Mouse (Mus musculus): ENCODE measurements around the gene 1700123L14Rik.
"Not testable (repeated sequence)": the region's sequence is repeated elsewhere in the genome, so short reads cannot be mapped to it uniquely, and the experiment has no call there.

Gene 1700123L14Rik

DNA sequence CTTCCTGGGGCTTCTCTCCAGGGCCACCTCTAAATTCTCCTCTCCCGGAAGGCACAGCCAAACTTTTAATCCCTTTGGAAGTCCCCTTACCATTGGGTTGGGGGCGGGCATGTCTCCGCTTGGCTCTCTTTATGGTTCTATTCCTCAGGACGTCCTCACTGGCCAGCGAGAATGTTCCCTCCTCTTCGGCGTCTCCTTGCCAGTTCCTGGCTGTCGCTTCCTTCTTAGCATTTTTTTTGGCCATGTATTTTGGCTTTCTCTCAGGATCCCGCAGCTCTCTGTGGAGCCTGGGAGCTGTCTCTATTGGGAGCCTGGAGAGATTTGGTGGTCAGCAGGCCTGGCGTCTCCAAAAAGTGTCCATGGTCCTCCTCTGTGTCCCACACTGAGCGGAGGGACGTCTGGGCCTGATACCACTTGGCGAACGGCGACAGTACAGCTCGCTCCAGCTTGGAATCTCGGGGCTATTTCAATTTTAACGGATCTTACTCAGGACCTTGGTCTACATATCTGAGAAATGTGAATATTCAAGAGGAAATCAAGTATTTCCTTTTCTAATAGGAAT is at the start of gene 1700123L14Rik:
1700123L14Rik (minus strand) TSS at position 426 of the 562 bp plus-strand sequence.
- in situ Hi-C loops (cut with MseI, MboI), result no loop called here

DNA sequence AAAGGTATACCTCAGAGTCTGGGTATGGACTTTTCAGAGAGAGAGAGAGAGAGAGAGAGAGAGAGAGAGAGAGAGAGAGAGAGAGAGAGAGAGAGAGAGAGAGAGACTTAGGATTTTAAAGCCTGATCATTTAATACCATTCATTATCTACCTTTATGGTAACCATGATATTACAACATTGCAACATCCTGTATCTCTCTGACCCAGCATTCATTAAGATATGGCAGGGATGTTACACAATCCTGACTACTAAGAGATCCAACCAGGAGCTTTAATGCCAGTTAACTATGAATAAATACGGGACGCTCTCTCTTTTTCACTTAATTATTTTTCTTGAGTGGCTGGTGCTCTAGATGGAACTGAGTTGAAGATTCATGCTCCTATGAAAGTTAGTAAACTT is 39.4 kb upstream of the 1700123L14Rik start:
- in situ Hi-C loops (cut with MseI, MboI), result no loop called here

DNA sequence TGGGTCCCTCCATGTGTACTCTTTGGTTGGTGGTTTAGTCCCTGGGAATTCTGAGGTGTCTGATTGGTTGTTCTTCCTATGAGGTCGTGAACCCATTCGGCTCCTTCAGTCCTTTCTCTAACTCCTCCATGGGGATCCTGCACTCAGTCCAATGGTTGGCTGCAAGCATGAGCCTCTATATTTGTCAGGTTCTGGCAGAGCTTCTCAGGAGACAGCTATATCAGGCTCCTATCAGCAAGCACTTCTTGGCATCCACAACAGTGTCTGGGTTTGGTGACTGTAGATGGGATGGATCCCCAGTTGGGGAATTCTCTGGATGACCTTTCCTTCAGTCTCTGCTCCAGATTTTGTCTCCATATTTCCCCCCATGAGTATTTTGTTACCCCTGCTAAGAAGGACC is 32.9 kb upstream of the 1700123L14Rik start:
- in situ Hi-C loops (cut with MseI, MboI), result not testable (repeated sequence)

DNA sequence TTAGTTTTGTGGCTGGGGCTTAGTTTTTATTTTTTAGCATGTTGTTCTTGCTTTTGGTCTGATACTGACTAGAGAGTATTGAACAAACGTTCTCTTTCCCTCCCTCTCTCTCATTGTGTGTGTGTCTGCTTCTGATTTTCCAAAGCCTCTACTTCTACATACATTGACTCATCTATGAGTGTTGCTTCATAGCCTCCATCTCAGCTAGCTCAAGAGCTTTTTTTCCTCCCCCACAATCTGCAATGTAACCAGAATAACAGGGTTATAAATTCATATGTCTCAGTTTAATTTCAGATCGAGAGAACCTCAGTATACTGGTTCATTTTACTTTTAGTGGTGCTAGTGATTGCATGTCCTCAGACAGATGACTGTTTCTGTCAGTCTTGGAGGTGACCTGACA is 20.5 kb upstream of the 1700123L14Rik start:
- in situ Hi-C loops (cut with MseI, MboI), result no loop called here

DNA sequence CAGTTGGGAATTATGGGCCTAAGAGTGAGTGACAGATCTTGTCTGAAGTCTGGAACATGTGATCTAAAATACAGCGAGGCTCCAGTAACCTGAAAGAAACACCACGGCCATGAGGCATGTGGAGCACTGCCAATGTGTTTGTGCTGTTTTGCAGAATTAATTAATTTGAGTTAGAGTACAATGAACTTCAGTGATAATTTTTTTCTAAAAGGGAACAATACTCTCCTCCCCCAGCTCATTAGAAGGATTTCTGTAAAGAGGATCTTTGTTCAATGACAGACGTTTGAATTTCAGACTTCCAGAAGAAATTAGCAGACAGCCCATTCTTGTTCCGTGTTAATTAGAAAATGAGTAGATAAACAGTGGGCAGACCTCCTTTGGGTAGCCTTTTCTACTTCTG is 17.3 kb upstream of the 1700123L14Rik start:
- in situ Hi-C loops (cut with MseI, MboI), result no loop called here

DNA sequence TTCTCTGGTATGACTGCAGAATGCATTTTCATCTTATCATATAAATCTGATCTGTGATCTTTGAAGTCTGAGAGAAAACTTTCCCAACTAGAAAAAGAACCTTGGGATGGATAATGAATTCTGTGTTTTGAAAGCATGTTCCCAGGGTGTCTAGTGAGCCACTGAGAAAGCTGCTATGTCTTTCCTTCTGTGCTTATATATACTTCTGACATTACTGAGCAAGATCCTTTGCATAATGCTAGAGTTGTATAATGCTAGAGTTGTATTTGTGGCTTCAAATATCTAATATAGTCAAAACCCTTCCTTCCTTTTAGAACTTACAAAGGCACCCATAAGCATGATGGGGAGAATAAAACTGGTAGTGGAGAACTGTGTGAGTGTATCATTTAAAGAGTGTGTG is 12.5 kb upstream of the 1700123L14Rik start:
- in situ Hi-C loops (cut with MseI, MboI), result no loop called here

DNA sequence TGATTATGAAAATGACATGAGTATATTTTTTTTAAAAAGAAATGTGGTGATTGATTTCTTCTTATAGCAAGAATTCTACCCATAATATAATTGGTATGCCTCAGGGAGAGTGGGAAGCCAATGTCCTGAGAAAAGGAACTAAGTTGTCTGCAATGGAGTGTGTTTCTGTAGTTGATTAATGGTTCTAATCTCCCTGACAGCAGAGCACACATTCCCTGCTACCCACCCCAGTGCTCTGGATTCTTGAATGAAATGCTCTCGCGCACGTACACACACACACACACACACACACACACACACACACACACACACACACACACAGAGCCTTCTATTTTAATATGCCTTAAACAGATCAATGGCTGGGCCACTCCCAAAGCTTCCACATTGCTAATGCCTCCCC is 7.6 kb upstream of the 1700123L14Rik start:
- in situ Hi-C loops (cut with MseI, MboI), result no loop called here

DNA sequence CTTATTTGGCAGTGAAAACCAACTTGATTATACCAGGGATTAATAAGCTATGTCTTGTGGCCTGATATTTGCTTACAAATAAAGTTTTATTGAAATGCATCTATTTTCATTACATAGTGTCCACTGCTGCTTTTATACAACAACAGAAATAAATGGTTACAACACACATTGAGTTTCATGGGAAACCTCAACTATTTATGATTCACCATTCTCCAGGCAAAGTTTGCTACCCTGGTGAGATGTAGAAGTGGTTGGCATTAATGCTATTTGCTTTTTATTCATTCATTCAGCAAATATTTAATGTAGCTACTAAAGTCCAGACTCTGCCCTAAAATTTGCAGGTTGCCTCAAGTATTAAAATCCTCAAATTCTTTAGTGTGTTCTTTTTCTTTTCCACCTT is 988 bp upstream of the 1700123L14Rik start:
- in situ Hi-C loops (cut with MseI, MboI), result no loop called here

DNA sequence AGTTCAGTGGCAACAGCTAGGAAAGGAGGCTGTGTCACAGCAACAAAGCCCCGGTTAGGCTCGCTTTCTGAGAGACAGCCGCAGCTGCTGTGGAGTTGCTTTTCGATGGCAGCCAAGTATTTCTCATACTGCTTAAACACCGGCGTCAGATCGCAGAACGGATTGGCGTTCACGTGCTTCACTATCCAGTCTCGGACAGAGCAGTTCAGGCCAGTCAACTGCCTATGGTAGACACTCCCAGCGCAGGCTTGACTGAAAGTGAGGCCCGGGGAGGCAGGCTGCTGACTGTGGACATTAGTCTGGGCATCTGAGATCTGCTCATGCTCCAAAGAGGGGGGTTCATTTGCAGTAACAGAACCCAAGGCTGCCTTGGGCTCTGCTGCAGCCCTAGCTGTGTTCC is 640 bp downstream of the 1700123L14Rik start:
- in situ Hi-C loops (cut with MseI, MboI), result no loop called here

DNA sequence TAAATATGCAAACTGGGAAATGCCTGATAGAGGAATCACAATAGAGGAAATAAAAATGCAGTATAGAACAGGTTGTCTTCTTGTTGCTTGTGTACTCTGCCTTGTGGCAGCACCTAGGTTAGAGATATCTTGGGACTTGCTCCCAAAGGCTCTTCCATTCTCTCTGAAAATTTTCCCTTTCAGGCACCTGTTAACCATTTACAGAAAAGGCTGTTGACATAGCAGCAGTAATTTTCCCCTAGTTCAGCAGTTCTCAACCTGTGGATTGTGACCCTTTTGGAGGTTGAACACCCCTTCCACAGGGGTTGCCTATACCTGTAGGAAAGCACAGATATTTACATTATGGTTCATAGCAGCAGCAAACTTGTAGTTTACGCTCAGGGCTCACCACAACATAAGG is 22.7 kb downstream of the 1700123L14Rik start:
- in situ Hi-C loops (cut with MseI, MboI), result no loop called here

DNA sequence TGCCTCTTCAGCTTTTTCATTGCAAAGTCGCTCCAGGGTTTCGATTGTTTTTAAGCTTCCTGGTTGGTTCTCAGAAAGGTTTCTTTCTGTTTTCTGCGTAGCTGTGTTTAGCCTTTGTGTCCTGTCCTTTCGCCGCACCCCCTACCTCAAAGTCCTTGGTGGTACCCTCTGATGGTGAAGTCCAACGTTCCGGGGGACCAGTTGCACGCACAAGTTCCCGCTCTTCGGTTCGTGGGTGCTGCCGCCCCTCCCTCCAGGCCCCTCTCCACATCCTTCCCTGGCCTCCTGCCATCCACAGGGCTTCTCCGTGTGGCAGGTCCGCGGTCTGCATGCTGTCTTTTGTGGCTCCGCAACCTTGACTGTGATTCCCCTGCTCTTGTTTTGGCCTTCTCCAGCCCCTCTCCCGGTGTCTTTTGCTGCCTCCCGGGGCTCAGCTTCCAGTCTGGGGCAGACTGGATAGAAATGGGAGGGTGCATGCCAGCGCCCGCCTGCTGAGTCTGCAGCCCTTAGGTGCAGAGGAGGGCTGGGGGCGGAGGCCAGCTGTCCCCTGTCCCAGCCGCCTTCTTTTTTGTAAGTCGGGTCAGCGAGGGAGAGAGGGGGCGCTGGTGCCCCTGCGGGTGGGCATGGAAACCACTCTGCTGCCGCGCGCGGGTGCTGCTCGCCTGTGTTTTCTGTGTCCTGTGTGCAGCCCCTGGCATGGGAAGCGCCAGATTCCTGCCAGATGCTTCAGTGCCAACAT is 49.3 kb downstream of the 1700123L14Rik start:
- in situ Hi-C loops (cut with MseI, MboI), result no loop called here

DNA sequence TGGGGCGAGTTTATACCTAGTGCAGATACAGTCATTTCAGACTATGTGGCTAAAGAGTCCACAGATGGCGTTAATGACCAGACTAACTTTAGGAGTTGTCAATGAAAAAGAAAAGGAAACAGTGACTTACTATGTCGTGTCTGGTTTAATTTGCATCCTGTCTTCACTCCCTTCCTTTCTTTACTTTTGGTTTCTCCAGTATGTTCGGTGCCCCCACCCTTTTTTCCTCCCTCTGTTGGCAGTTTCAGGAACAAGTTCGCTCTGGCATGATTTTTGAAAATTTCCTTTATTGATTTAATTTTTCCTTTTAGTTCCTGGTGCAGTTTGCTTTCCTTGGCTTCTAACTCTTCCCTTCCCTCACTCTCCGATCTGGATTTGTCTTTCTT is 49.9 kb downstream of the 1700123L14Rik start:
- in situ Hi-C loops (cut with MseI, MboI), result no loop called here
